Mouse (Mus musculus) adrenal gland (tissue): ENCODE results near the gene Smim6.

Experiments
- intact Hi-C: fragments of 180-260 bp; cut with DNase I; formaldehyde crosslinking; loops from one replicate; pipeline ENCODE4 v1.15.1; 2025
- long read RNA-seq, 2 experiments: library from polyadenylated mRNA; unstranded; transcript quantifications; one replicate each; pipeline ENCODE4 v2.0.0; 2020; ENCODE audit warnings: borderline replicate concordance in 1 of 2; ENCODE audit not compliant: insufficient replicate concordance in 1 of 2

Smim6 gene
- long read RNA-seq, experiment 1, partial matches to known transcripts: 0 of 1 reads
- long read RNA-seq, experiment 1, other reads (novel, unspliced or antisense): 1 of 1 reads
- long read RNA-seq, experiment 2: 0 reads

- intact Hi-C loops: no loop called here
These were observed at the start of gene Smim6 for GRCm38 (mm10) chr11:115911632-115912376. Gene Smim6 (plus strand): TSS chr11:115912017.

DNA sequence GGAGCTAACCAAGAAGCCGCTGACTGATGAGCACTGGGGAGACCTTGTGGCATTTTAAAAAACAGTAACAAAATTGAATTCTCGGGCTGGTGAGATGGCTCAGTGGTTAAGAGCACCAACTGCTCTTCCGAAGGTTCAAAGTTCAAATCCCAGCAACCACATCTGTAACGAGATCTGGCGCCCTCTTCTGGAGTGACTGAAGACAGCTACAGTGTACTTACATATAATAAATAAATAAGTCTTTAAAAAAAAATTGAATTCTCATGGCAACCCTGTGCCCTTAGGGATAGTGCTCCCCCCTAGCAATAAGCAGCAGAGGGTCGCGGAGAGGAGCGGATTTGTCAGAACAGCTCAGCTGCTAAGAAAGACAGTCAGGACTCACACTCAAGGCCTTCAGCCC, 47.9 kb upstream of the Smim6 start:
- intact Hi-C loops: no loop called here

GRCm38 (mm10) chr11:115869393-115869792, 42.4 kb upstream of the Smim6 start:
- intact Hi-C loops: no loop called here

DNA sequence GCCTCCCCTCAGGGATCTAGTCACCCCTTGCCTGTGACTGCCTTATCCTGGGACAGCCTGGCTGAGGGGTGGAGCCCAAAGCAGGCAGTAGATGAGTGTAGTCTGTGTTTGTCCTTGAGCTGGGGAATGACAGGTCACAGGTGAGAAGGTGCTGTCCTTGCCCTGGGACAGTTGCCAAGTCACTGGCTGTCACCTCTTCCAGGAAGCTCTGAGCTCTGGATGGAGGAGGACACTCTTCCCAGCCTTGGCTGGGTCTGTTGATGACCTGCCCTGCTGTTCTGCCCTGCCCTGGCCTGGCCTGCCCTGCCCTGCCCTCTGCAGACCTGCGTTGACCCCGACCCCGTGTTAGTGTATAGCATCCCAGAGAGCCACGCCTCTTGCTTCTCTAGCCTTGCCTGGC, 39.4 kb upstream of the Smim6 start:
- intact Hi-C loops: no loop called here

DNA sequence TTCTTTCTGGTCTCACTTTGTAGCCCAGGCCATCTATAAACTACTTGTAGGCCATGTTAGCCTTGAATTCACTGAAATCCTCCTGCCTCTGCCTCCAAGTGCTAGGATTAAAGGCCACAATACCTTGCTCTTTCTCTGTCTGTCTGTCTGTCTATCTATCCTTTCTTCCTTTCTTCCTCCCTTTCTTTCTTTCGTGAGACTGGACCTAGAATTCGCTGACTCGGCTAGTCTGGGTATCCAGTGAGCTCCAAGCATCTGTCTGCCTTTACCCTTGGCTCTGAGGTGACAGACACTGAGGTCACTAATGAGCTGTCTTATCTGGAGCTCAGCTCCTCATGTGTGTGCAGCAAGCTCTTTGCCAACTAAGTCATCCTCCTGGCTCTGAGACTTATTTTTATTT, 35.9 kb upstream of the Smim6 start:
- intact Hi-C loops: loop anchor here (5.0 kb wide), 1 partner anchor 49 kb away; no protein-coding TSS in a partner anchor

GRCm38 (mm10) chr11:115876438-115876837, 35.4 kb upstream of the Smim6 start:
- intact Hi-C loops: loop anchor here (5.0 kb wide), 1 partner anchor 49 kb away; no protein-coding TSS in a partner anchor

DNA sequence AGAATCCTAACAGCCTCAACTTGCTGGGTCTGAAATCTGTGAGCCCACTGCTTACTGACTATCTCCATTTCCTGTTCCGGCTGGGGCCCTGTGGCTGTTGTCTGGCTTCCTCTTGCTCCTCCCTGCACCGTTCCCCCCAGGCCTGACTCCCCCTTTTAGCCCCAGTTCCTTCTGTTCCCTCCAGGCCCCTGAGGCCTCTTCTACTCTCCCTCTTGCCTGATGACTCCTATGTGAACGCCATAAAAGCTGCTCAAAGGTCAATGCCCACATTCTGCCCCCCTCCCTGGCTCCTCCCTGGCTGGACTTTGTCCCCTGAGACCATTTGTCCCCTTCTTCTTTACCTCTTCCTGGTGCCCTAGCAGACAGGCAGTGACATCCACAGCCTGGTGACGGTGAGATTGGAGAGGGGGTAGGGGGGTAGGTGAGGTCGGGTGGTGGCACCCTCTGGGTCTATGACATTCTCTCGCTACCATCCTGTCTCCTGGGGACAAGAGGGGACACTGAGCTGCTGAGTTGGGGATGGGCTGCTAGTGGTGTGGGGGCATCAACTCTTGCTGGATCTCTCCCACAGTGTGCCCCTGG, 34.6 kb upstream of the Smim6 start:
- intact Hi-C loops: loop anchor here (5.0 kb wide), 1 partner anchor 50 kb away; no protein-coding TSS in a partner anchor

- intact Hi-C loops: loop anchor here (5.0 kb wide), 1 partner anchor 51 kb away; no protein-coding TSS in a partner anchor
These were observed 33.7 kb upstream of the Smim6 start for GRCm38 (mm10) chr11:115878071-115878470.

DNA sequence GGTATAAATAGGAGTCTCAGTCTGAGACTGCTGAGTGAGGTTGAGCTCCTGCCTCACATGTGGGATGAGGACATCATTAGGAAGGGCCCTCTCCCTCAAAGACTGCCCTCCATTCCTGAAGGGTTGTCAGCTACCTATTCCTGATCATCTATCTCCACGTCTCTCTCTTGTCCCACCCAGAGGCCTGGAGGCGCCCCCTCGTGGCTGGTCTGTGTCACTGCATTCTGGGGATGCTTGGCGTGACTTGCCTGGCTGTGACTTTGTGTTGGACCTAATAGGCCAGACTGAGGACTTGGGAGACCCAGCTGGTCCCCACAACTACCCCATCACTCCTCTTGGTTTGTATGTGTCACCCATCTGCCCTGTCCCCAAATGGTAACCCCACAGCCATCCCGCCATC, 30.8 kb upstream of the Smim6 start:
- intact Hi-C loops: loop anchor here (10.0 kb wide), 1 partner anchor 156 kb away; no protein-coding TSS in a partner anchor

GRCm38 (mm10) chr11:115883251-115883650, 28.6 kb upstream of the Smim6 start:
- intact Hi-C loops: loop anchor here (10.0 kb wide), 1 partner anchor 158 kb away; no protein-coding TSS in a partner anchor

DNA sequence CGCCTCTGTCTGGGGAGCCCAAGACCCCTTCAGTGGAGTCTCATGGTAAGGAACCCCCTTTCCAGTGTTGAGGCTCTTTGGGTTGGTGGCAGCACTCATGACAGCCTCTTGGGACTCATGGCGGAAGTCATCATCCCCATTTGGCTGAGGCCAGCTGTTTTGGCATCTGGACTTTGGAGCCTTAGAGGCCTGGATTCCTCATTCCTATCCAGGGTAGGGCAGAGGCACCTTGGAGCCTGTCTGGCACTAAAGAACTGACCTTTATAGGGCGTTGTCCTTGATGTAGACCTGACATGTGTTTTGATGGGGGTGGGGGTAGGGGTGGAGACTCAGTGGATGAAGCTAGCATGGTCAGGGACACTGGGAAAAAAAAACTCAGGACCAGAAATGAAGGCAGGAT, 27.5 kb upstream of the Smim6 start:
- intact Hi-C loops: loop anchor here (10.0 kb wide), 1 partner anchor 160 kb away; no protein-coding TSS in a partner anchor

DNA sequence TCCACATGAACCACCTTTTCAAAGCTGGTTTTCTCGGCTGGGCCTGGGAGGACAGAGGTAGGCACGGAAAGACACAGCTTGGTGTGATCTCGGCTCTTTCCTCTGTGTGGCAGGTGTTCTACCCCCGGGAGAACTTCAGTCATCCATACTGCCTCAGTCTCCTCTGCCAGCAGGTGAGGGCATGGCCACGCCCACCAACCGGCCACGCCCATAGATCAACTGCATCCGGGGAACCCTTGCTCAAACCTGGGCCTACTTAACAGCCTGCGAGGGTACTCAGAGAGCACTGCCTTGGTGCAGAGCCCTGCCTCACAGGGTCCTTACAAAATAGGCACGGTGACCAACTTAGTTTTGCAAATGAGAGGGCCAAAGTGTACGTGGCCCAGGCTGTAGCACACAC, 26.5 kb upstream of the Smim6 start:
- intact Hi-C loops: loop anchor here (10.0 kb wide), 1 partner anchor 160 kb away; no protein-coding TSS in a partner anchor

- intact Hi-C loops: loop anchor here (10.0 kb wide), 1 partner anchor 162 kb away; no protein-coding TSS in a partner anchor
These were observed 25.4 kb upstream of the Smim6 start for GRCm38 (mm10) chr11:115886446-115886845.

DNA sequence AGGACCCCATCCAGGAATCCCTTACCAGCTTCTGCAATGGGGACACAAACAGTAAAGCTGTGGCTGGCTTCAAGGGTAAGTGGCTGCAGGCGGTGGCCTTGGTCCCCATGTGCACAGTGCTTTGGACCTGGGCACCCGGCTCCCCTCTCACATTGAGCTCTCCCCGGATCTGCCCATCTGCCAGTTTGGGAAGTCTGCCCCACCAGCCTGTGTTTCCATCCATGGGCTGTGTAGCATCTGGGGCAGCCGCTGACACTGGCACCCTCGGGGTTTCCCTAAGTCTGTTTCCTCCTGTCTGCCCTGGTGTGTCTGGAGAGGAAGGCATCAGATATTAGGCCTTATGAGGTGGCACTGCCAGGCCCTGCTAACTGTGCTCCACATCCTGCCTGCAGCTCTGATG, 23.8 kb upstream of the Smim6 start:
- intact Hi-C loops: loop anchor here (10.0 kb wide), 1 partner anchor 163 kb away; no protein-coding TSS in a partner anchor

- intact Hi-C loops: loop anchor here (10.0 kb wide), 1 partner anchor 164 kb away; no protein-coding TSS in a partner anchor
These were observed 22.7 kb upstream of the Smim6 start for GRCm38 (mm10) chr11:115889159-115889558.

DNA sequence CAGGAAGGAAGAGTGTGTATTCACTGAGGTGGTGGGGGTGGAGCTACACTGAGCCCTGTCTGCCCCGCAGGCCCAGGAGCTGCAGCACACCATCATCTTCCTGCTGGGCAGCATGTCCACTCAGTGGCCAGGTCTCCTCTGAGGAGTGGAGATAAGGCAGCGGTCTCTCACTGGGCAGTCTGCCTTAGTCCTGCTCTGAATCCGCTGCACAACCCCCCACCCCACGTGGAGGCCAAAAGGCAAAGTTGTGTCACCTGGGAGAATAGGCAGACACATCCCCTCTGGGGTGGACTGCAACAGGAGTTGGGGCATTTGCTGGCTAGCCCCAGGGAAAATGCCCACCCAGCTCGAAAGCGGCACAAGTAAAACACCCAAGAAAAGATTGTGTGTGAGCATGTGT, 19.6 kb upstream of the Smim6 start:
- intact Hi-C loops: no loop called here

DNA sequence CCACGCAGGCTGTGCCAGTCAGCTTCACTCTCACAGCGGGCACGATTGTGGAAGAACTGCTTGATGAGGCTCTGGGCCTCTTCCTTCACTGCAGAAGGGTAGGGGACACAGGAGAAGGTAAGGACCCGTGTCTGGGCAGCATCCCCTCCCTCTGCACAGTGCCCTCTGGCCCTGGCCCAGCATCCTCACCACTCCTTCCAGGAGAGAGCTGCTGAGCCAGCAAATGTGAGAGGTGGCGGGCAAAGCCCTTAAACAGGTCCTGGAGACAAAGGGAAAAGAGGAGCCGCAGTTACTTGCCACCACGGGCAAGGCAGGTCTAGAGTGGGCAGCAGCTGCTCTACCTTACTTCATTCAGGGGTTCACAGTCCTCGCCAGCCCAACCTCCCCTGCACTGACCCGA, 18.7 kb upstream of the Smim6 start:
- intact Hi-C loops: no loop called here

DNA sequence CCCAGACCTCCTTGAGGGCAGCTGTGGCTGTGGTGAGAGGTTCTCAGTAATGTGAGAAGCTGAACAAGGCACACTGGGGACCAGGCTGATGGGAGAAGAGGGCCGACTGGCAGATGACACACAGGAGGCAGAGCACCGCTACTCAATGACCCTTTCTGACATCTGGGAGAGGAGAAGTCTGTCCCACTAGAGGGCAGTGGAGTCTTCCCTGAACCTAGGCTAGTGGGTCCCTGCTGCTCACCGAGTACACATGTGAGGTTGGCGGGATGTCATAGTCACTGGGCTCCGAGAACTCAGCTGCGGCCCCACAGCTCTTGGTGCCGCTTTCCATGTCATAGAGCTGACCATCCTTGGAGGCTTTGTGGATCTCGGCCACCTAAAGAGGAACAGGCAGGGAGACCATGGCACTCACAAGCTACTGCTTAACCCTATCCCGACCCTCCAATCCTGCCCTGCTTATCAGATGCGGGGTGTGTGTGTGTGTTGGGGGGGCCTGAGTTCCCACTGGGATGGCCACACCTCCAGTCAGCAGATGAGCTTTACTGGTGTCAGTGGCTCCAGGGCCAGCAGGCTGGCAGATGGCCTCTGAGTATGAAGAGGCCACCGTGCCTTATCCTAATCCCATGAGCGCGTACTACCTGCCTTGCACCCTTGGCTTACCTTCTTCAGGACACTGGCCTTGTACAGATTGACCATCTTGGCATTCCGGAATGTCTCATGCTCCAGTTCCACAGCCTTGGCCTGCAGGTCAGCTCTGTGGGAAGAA, 16.9 kb upstream of the Smim6 start:
- intact Hi-C loops: no loop called here

DNA sequence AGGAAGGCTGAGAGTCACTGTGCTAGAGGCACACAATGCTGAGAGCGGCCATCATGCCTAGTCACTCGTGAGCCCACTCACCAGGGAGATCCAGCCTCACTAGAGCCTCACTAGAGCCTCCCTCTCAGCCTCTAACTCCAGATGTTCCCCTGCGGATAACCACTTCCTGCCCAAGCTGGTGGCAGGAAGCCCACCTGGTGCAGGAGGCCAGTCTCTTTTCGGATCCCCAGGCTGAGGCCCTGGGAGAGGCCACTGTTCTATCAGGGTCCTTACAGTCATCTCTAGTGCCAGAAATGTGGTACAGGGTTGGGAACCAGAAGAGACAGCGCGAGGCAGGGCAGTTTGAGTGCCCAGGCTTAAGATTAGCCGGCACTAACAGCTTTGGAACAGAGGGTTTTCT, 13.4 kb upstream of the Smim6 start:
- intact Hi-C loops: no loop called here

DNA sequence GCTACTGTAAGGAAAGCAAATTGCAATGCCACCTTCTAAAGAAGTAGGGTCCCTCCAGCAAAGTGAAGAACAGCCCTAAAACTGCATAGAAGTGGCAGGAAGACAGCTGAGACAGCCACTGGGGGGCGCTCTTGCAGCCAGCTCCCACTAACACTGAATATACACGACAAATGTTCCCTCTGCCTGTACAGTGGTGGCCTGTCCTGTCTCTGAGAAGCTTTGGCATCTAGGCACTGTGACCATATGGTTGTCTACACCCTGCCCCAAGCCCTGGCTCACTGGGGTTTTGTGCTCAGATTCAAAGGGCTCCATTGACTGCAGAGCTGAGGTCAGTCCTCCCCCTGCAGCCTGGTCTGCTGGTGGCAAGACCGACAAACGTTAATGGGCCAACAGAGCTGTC, 12.9 kb upstream of the Smim6 start:
- intact Hi-C loops: no loop called here
